Mouse (Mus musculus) cerebellum, adult 2 months (tissue): ENCODE data around the gene Psma3.

Source experiments
- CTCF ChIP-seq: fragments of 200-500 bp; IDR thresholded peaks from 2 replicates; pipeline ENCODE4 v1.5.1; 2011; ENCODE audit warnings: low read depth, mild to moderate bottlenecking, control low read depth, low read length, moderate library complexity, borderline replicate concordance; ENCODE audit not compliant: insufficient read depth
- POLR2A ChIP-seq: fragments of 200-500 bp; IDR thresholded peaks from 2 replicates; pipeline ENCODE4 v1.6.1; 2011; ENCODE audit warnings: low read length, control low read depth, borderline replicate concordance; ENCODE audit not compliant: insufficient read depth

GRCm38 (mm10) chr12:70944181-70944580, 30.2 kb upstream of the Psma3 start:
- TF ChIP-seq CTCF (no peak), POLR2A (no peak)
